Mouse (Mus musculus) ES-E14 (cell line): ENCODE measurements around the gene Rbm7.

ENCODE experiments used
- MAFK ChIP-seq: IDR thresholded peaks from 2 replicates; pipeline ENCODE4 v1.6.1; 2014; ENCODE audit warnings: mild to moderate bottlenecking, low read depth, low read length, inconsistent platforms; ENCODE audit not compliant: insufficient read depth
- ZC3H11A ChIP-seq: IDR thresholded peaks from 2 replicates; pipeline ENCODE4 v1.6.1; 2012; ENCODE audit warnings: low read depth, mild to moderate bottlenecking, inconsistent platforms, low read length, borderline replicate concordance
- ZNF384 ChIP-seq: IDR thresholded peaks from 2 replicates; pipeline ENCODE4 v1.6.1; 2012; ENCODE audit warnings: low read depth, low read length, inconsistent platforms

DNA sequence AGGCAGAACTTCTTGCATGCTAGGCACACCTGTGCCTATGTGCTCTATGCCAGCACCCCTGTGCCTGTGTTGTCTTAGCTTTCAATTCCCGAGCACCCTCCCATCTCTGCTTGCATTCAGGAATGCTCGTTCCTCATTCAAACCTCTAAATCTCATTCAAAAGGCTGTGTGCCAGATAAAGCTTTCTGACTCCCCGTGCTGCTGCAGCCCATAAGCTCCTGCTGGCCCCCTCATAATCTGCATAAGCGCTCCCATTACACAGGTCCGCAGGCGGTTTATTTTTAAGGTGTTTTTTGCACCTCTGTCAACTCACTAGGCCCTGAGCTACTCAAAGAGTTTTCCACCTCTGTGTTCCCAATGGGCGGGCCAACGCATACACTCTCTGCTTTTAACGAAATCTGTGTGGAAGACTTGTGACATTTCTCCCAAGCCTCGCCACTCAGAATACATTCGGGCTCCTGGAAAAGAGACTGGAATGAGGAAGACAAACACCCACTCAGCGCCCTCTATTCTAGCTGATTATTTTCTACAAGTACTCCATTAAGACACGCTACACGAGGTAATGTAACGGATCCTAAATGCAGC, 22.6 kb downstream of the Rbm7 start:
- TF ChIP-seq MAFK (no peak), ZNF384 (no peak), ZC3H11A (no peak)
